Mouse (Mus musculus) heart, adult 8-10 months (tissue): ENCODE measurements around the gene Tmem9b. TPM values are rescaled to one million over a fixed set of nuclear protein-coding genes. Genes with fewer than 3 reads are reported as not detected.

Experiments
- DNase-seq: peaks from one replicate; pipeline ENCODE4 v3.0.0; 2022; ENCODE audit warnings: low spot score
- total RNA-seq, 4 experiments: library from RNA; stranded (reverse); gene quantifications; 2 replicates each; pipeline ENCODE4 v1.2.4; 2022

Gene Tmem9b
- total RNA-seq, 4 experiments from 2014 or later = 30.1 to 35.1 (median 31.0) TPM

GRCm38 (mm10) chr7:109739822-109740370 is 12.8 kb downstream of the Tmem9b start:
- no peak for DNase-seq

- no peak for DNase-seq
These were observed 17.9 kb downstream of the Tmem9b start for GRCm38 (mm10) chr7:109734806-109735205.

- DNase-seq = no peak
These were observed 21.0 kb downstream of the Tmem9b start, which contains the start of gene Ascl3 for GRCm38 (mm10) chr7:109731626-109732025. Gene Ascl3 (minus strand): TSS chr7:109731726.

GRCm38 (mm10) chr7:109723697-109724096 is 29.0 kb downstream of the Tmem9b start, which contains the start of gene BC051019:
Gene BC051019 (minus strand): TSS chr7:109723850.
- no peak for DNase-seq

GRCm38 (mm10) chr7:109723114-109723513 is 29.6 kb downstream of the Tmem9b start:
- no peak for DNase-seq

GRCm38 (mm10) chr7:109722618-109723017 is 30.1 kb downstream of the Tmem9b start:
- no peak for DNase-seq

GRCm38 (mm10) chr7:109719286-109719685 is 33.4 kb downstream of the Tmem9b start:
- peak; percentile 48 for DNase-seq

GRCm38 (mm10) chr7:109713434-109713982 is 39.2 kb downstream of the Tmem9b start:
- no peak for DNase-seq

- DNase-seq = no peak
These were observed 40.5 kb downstream of the Tmem9b start for GRCm38 (mm10) chr7:109712198-109712597.

GRCm38 (mm10) chr7:109710069-109710468 is 42.6 kb downstream of the Tmem9b start:
- DNase-seq = no peak

- DNase-seq = peak; percentile 71
These were observed 43.7 kb downstream of the Tmem9b start for GRCm38 (mm10) chr7:109708961-109709382.

- peak; percentile 57 for DNase-seq
These were observed 45.5 kb downstream of the Tmem9b start for GRCm38 (mm10) chr7:109707023-109707785.

- no peak for DNase-seq
These were observed 48.2 kb downstream of the Tmem9b start for GRCm38 (mm10) chr7:109704461-109704860.

- no peak for DNase-seq
These were observed 48.7 kb downstream of the Tmem9b start for GRCm38 (mm10) chr7:109704016-109704377.

GRCm38 (mm10) chr7:109703190-109704015 is 49.3 kb downstream of the Tmem9b start, which contains the start of the genes St5 and Akip1:
Gene St5 (minus strand): TSS chr7:109703605.
Gene Akip1 (plus strand): TSS chr7:109703690.
- DNase-seq = peak; percentile 94

- DNase-seq = no peak
These were observed 50.0 kb downstream of the Tmem9b start for GRCm38 (mm10) chr7:109702721-109703120.

GRCm38 (mm10) chr7:109700213-109700612 is 52.5 kb downstream of the Tmem9b start:
- DNase-seq = no peak

- DNase-seq = no peak
These were observed 57.3 kb downstream of the Tmem9b start for GRCm38 (mm10) chr7:109695339-109695726.

GRCm38 (mm10) chr7:109694576-109695338 is 57.9 kb downstream of the Tmem9b start:
- DNase-seq = no peak

GRCm38 (mm10) chr7:109690961-109691360 is 61.7 kb downstream of the Tmem9b start:
- DNase-seq = no peak

GRCm38 (mm10) chr7:109690101-109690500 is 62.6 kb downstream of the Tmem9b start:
- DNase-seq = no peak
